Mouse (Mus musculus): ENCODE measurements around the gene Nuf2. TPM values are rescaled to one million over a fixed set of nuclear protein-coding genes. Genes with fewer than 3 reads are reported as not detected.

The Nuf2 gene
- total and polyA plus RNA-seq, 3 experiments = 53.5 to 119 (median 104) TPM

- H3K27me3 ChIP-seq (replicated peaks) = peaks cover 2% of the 10 kb centered on the region
- in situ Hi-C loops (cut with MboI; ENCODE audit: low pct_ligation_motif_present, low pct_unique_long_range_greater_than_20kb, low sequenced_read_pairs) = no loop called here
- TF ChIP-seq NELFE (IDR thresholded peaks at IDR 0.05; ENCODE audit: low read depth, low read length) (no peak), BHLHE40 (IDR thresholded peaks at IDR 0.05; ENCODE audit: low read depth, low read length) (peak; percentile 44; the same call in 1 of the 2 replicates), CTCF (conservative IDR thresholded peaks at IDR 0.05 in 1 of 2, IDR thresholded peaks at IDR 0.05 in 1 of 2; ENCODE audit: low read depth in 2 of 2, low read length in 2 of 2) (no peak), PAX5 (IDR thresholded peaks at IDR 0.05; ENCODE audit: low read length) (no peak), SIN3A (IDR thresholded peaks at IDR 0.05; ENCODE audit: low read length) (no peak), POLR2A (IDR thresholded peaks at IDR 0.05; ENCODE audit: low read depth, low read length) (no peak)
- H3K27ac ChIP-seq (ENCODE audit: insufficient read depth, low read depth) = no peak overlapping the region
- no peaks in the 10 kb centered on the region for H3K79me2 ChIP-seq (replicated peaks; ENCODE audit: control insufficient read depth, extremely low read depth, insufficient read depth, poor library complexity, severe bottlenecking)
- peak overlapping the region; percentile 1; the same call in 1 of the 2 replicates for H3K9ac ChIP-seq (ENCODE audit: insufficient read depth, low read depth)
- no peak overlapping the region for H3K4me3 ChIP-seq (replicated peaks in 1 of 3; ENCODE audit: low read depth in 2 of 3, low read length in 2 of 3, poor library complexity in 1 of 3)
- no peaks in the 10 kb centered on the region for H3K9me3 ChIP-seq (replicated peaks; ENCODE audit: low read length)
- dilution Hi-C loops (cut with MboI; ENCODE audit: extremely low pct_ligation_motif_present, extremely low pct_unique_long_range_greater_than_20kb, low sequenced_read_pairs) = no loop called here
- H3K4me2 ChIP-seq (ENCODE audit: insufficient read depth, low read depth, poor library complexity, severe bottlenecking) = peak overlapping the region; percentile 60
- no peaks in the 10 kb centered on the region for H3K36me3 ChIP-seq (replicated peaks in 1 of 2; ENCODE audit: control insufficient read depth in 1 of 2, insufficient read depth in 1 of 2, low read length in 1 of 2)
- peaks cover 4 to 5% of the 10 kb centered on the region in 2 experiments; a peak in 3 of 4 replicates for H3K4me1 ChIP-seq (ENCODE audit: control insufficient read depth in 1 of 2, insufficient read depth in 2 of 2)
- DNase-seq (ENCODE audit: extremely low read depth) = no peak
Observed at GRCm38 (mm10) chr1:169555621-169556020, 24.4 kb upstream of the Nuf2 start.

- Histone ChIP-seq H3K27ac (ENCODE audit: insufficient read depth, low read depth) (no peak overlapping the region), H3K9me3 (replicated peaks; ENCODE audit: low read length) (no peaks in the 10 kb centered on the region), H3K79me2 (replicated peaks; ENCODE audit: control insufficient read depth, extremely low read depth, insufficient read depth, poor library complexity, severe bottlenecking) (no peaks in the 10 kb centered on the region), H3K36me3 (replicated peaks in 1 of 2; ENCODE audit: control insufficient read depth in 1 of 2, insufficient read depth in 1 of 2, low read length in 1 of 2) (no peaks in the 10 kb centered on the region), H3K27me3 (replicated peaks) (peaks cover 2% of the 10 kb centered on the region), H3K9ac (ENCODE audit: insufficient read depth, low read depth) (no peak overlapping the region; the same call in 1 of the 2 replicates), H3K4me2 (ENCODE audit: insufficient read depth, low read depth, poor library complexity, severe bottlenecking) (peak overlapping the region; percentile 60), H3K4me3 (replicated peaks in 1 of 3; ENCODE audit: low read depth in 2 of 3, low read length in 2 of 3, poor library complexity in 1 of 3) (no peak overlapping the region), H3K4me1 (ENCODE audit: control insufficient read depth in 1 of 2, insufficient read depth in 2 of 2) (peaks cover 4 to 5% of the 10 kb centered on the region in 2 experiments; a peak in 3 of 4 replicates)
- in situ Hi-C loops (cut with MboI; ENCODE audit: low pct_ligation_motif_present, low pct_unique_long_range_greater_than_20kb, low sequenced_read_pairs) (no loop called here), dilution Hi-C loops (cut with MboI; ENCODE audit: extremely low pct_ligation_motif_present, extremely low pct_unique_long_range_greater_than_20kb, low sequenced_read_pairs) (no loop called here)
- peak; percentile 42 for DNase-seq (ENCODE audit: extremely low read depth)
- TF ChIP-seq CHD2 (IDR thresholded peaks at IDR 0.05; ENCODE audit: low read length) (no peak), UBTF (IDR thresholded peaks at IDR 0.05; ENCODE audit: low read depth, low read length) (no peak), JUN (IDR thresholded peaks at IDR 0.05; ENCODE audit: insufficient read depth, low read depth, low read length) (peak; percentile 69), RAD21 (IDR thresholded peaks at IDR 0.05; ENCODE audit: low read depth, low read length) (no peak), JUND (conservative IDR thresholded peaks at IDR 0.05; ENCODE audit: low read depth, low read length) (peak; percentile 64; the same call in 1 of the 2 replicates), BHLHE40 (IDR thresholded peaks at IDR 0.05; ENCODE audit: low read depth, low read length) (peak; percentile 38; the same call in 1 of the 2 replicates), POLR2A (IDR thresholded peaks at IDR 0.05; ENCODE audit: low read depth, low read length) (no peak), TCF12 (IDR thresholded peaks at IDR 0.05; ENCODE audit: low read depth, low read length) (no peak), EP300 (IDR thresholded peaks at IDR 0.05; ENCODE audit: low read length) (peak; percentile 45; the same call in 1 of the 2 replicates), ETS1 (conservative IDR thresholded peaks at IDR 0.05; ENCODE audit: low read depth, low read length) (peak; percentile 49; the same call in 1 of the 2 replicates), IRF4 (IDR thresholded peaks at IDR 0.05; ENCODE audit: low read depth, low read length) (peak; percentile 55; the same call in 1 of the 2 replicates)
Observed at GRCm38 (mm10) chr1:169555019-169555418, 23.8 kb upstream of the Nuf2 start.

All from CH12.LX (cell line).